Comparison of ENCODE assay signal across 31 mouse cellular contexts in genomic region chr3:85635126-85635419, GRCm38 (mm10).
DNase-seq lines count a peak whose midpoint lies in the region; ATAC-seq and TF ChIP-seq lines count a peak whose summit lies in the region.
"Had no signal": no experiment of that assay in that cellular context is flagged by ENCODE, and none has a peak within 500 bp of the region (broad histone marks: within the 10 kb centered on the region; RNA-seq: fewer than 3 reads in every experiment).

No protein-coding gene starts in this region.

- no peak overlapping the region for H3K9ac ChIP-seq in intestine, embryonic 16.5 days (ENCODE audit: low read depth, low read length)
- no peak overlapping the region for H3K9ac ChIP-seq in intestine, postnatal 0 days (ENCODE audit: low read depth, low read length)
- H3K9ac ChIP-seq: embryonic facial prominence, embryonic 15.5 days; heart, embryonic 12.5 days; hindbrain, embryonic 14.5 days; liver, embryonic 14.5 days; midbrain, embryonic 13.5 days; neural tube, embryonic 15.5 days; stomach, embryonic 15.5 days had no signal

- no peak for TF ChIP-seq CTCF in intestine, postnatal 0 days (IDR thresholded peaks at IDR 0.05; ENCODE audit: low read depth)
- TF ChIP-seq CTCF in left cerebral cortex, adult 2 months (IDR thresholded peaks at IDR 0.05), result no peak

- H3K4me1 ChIP-seq in intestine, embryonic 16.5 days (ENCODE audit: control insufficient read depth, insufficient read depth, low read length), result 0 out of 2 replicates have a peak, but pooled peaks cover 5% of the 10 kb centered on the region
- no peaks in the 10 kb centered on the region for H3K4me1 ChIP-seq in intestine, postnatal 0 days (replicated peaks; ENCODE audit: control insufficient read depth, insufficient read depth, low read length)
- H3K4me1 ChIP-seq: embryonic facial prominence, embryonic 10.5 days; embryonic facial prominence, embryonic 15.5 days; midbrain, embryonic 13.5 days; neural tube, embryonic 15.5 days; stomach, embryonic 15.5 days had no signal

- 52% methylated on average over 2 of the region's 2 CpGs for WGBS in intestine, embryonic 16.5 days
- WGBS in intestine, postnatal 0 days, result 40% methylated on average over 2 of the region's 2 CpGs

- intact Hi-C loops in left cerebral cortex, adult 2 months (cut with DNase I), result loop anchor here (10.0 kb wide), 2 partner anchors 110 to 270 kb away; no protein-coding TSS in a partner anchor
- intact Hi-C loops in left cerebral cortex, postnatal 25 days (cut with DNase I), result no loop called here

- DNase-seq in left cerebral cortex, adult 2 months (ENCODE audit: extremely low spot score in 1 of 2, low spot score in 2 of 2), result no peak
- DNase-seq in left cerebral cortex, postnatal 25 days (ENCODE audit: low spot score in 2 of 2), result no peak
- peak; percentile 8 for DNase-seq in 416B (ENCODE audit: low read depth)
- DNase-seq in fat pad, adult 2 months (ENCODE audit: extremely low read depth, low read depth, low spot score), result peak; percentile 93
- DNase-seq in spleen, postnatal 36 days (ENCODE audit: low spot score in 2 of 2), result no peak
- DNase-seq: adrenal gland, postnatal 10 days; cerebellum, adult 8-10 months; gastrocnemius, postnatal 25 days; heart, adult 2 months; heart, postnatal 4 days; kidney, adult 2 months; kidney, postnatal 25 days; layer of hippocampus, postnatal 36 days; liver; lung, adult 2 months; lung, postnatal 10 days; retina, postnatal 1 day; right cerebral cortex, postnatal 14 days; thymus, postnatal 25 days had no signal

- ATAC-seq in intestine, embryonic 16.5 days, result no peak
- no peak for ATAC-seq in intestine, postnatal 0 days
- ATAC-seq: midbrain, embryonic 13.5 days had no signal

- H3K36me3 ChIP-seq in intestine, embryonic 16.5 days (ENCODE audit: control insufficient read depth, insufficient read depth, low read length), result no peaks in the 10 kb centered on the region
- H3K36me3 ChIP-seq in intestine, postnatal 0 days (ENCODE audit: control insufficient read depth, insufficient read depth), result no peaks in the 10 kb centered on the region
- H3K36me3 ChIP-seq: embryonic facial prominence, embryonic 10.5 days; embryonic facial prominence, embryonic 15.5 days; heart, embryonic 12.5 days; midbrain, embryonic 13.5 days; neural tube, embryonic 15.5 days; stomach, embryonic 15.5 days had no signal

- H3K27ac ChIP-seq in intestine, embryonic 16.5 days (ENCODE audit: low read length), result 0 out of 2 replicates have a peak overlapping the region, but pooled peaks have one; percentile 4
- no peak overlapping the region for H3K27ac ChIP-seq in intestine, postnatal 0 days (ENCODE audit: low read depth, low read length)
- H3K27ac ChIP-seq in left cerebral cortex, adult 2 months, result peak overlapping the region; percentile 54
- H3K27ac ChIP-seq: embryonic facial prominence, embryonic 10.5 days; embryonic facial prominence, embryonic 15.5 days; heart, adult 2 months; hindbrain, embryonic 14.5 days; liver, embryonic 14.5 days; macrophage; midbrain, embryonic 13.5 days; neural tube, embryonic 15.5 days; stomach, embryonic 15.5 days had no signal

- H3K4me3 ChIP-seq in intestine, embryonic 16.5 days (ENCODE audit: low read length), result no peak overlapping the region
- H3K4me3 ChIP-seq in intestine, postnatal 0 days (ENCODE audit: low read depth, low read length), result no peak overlapping the region
- no peak overlapping the region for H3K4me3 ChIP-seq in left cerebral cortex, adult 2 months
- H3K4me3 ChIP-seq: embryonic facial prominence, embryonic 10.5 days; embryonic facial prominence, embryonic 15.5 days; heart, adult 2 months; heart, embryonic 12.5 days; midbrain, embryonic 13.5 days; neural tube, embryonic 15.5 days; stomach, embryonic 15.5 days had no signal

- H3K4me2 ChIP-seq in intestine, embryonic 16.5 days (ENCODE audit: low read depth, low read length), result no peak overlapping the region
- no peak overlapping the region for H3K4me2 ChIP-seq in intestine, postnatal 0 days (replicated peaks; ENCODE audit: low read depth)
- H3K4me2 ChIP-seq: embryonic facial prominence, embryonic 15.5 days; heart, embryonic 12.5 days; hindbrain, embryonic 14.5 days; midbrain, embryonic 13.5 days; neural tube, embryonic 15.5 days; stomach, embryonic 15.5 days had no signal

- no peaks in the 10 kb centered on the region for H3K27me3 ChIP-seq in intestine, embryonic 16.5 days (replicated peaks; ENCODE audit: control insufficient read depth, insufficient read depth, low read length)
- no peaks in the 10 kb centered on the region for H3K27me3 ChIP-seq in intestine, postnatal 0 days (replicated peaks; ENCODE audit: control insufficient read depth, insufficient read depth, low read length)
- H3K27me3 ChIP-seq: CH12.LX; embryonic facial prominence, embryonic 15.5 days; heart, embryonic 12.5 days; midbrain, embryonic 13.5 days; neural tube, embryonic 15.5 days; stomach, embryonic 15.5 days had no signal

- no peaks in the 10 kb centered on the region for H3K9me3 ChIP-seq in intestine, embryonic 16.5 days (ENCODE audit: control insufficient read depth, low read length)
- H3K9me3 ChIP-seq in intestine, postnatal 0 days (ENCODE audit: control insufficient read depth), result no peaks in the 10 kb centered on the region
- H3K9me3 ChIP-seq: embryonic facial prominence, embryonic 10.5 days; embryonic facial prominence, embryonic 15.5 days; heart, embryonic 12.5 days; midbrain, embryonic 13.5 days; neural tube, embryonic 15.5 days; stomach, embryonic 15.5 days had no signal

Comparison
In these comparisons a context has a peak if more than half of its experiments do, and no peak if none do; other contexts are left out.
1. DNase-seq: peak in 416B (single experiment) and fat pad, adult 2 months (single experiment); none in left cerebral cortex, adult 2 months (0 of 2), left cerebral cortex, postnatal 25 days (0 of 2) and spleen, postnatal 36 days (0 of 2).